Mouse (Mus musculus): ENCODE results near the gene Helz2. TPM values are rescaled to one million over a fixed set of nuclear protein-coding genes. Genes with fewer than 3 reads are reported as not detected.

The Helz2 gene
- 1 to 10 TPM; 1.7 to 3.6 TPM for total RNA-seq (2021)

GRCm38 (mm10) chr2:181241602-181242313, at the start of gene Helz2:
Helz2 (minus strand) TSS chr2:181242027.
- no peak for DNase-seq (ENCODE audit: low spot score in 2 of 2)
- intact Hi-C loops (cut with DNase I) = no loop called here

- DNase-seq (ENCODE audit: low spot score in 2 of 2) = no peak
- intact Hi-C loops (cut with DNase I) = no loop called here
These were observed 49.1 kb upstream of the Helz2 start for GRCm38 (mm10) chr2:181290937-181291336.

GRCm38 (mm10) chr2:181288691-181289090, 46.9 kb upstream of the Helz2 start:
- intact Hi-C loops (cut with DNase I) = no loop called here

GRCm38 (mm10) chr2:181287958-181288350, 46.1 kb upstream of the Helz2 start, which contains the start of gene Gmeb2:
Gmeb2 (minus strand) TSS chr2:181288035.
- intact Hi-C loops (cut with DNase I) = loop anchor here (2.0 kb wide), 1 partner anchor 101 kb away; the partner anchor contains the start of gene Ppdpf
- DNase-seq (ENCODE audit: low spot score in 2 of 2) = peak; percentile 92

More at GRCm38 (mm10) chr2:181288691-181289090, 46.9 kb upstream of the Helz2 start:
- no peak for DNase-seq (ENCODE audit: low spot score in 2 of 2)

GRCm38 (mm10) chr2:181287338-181287957, 45.6 kb upstream of the Helz2 start:
- DNase-seq (ENCODE audit: low spot score in 2 of 2) = peak; percentile 80 to 87
- intact Hi-C loops (cut with DNase I) = loop anchor here (2.0 kb wide), 1 partner anchor 101 kb away; the partner anchor contains the start of gene Ppdpf

GRCm38 (mm10) chr2:181286629-181287337, 45.0 kb upstream of the Helz2 start:
- no peak for DNase-seq (ENCODE audit: low spot score in 2 of 2)

GRCm38 (mm10) chr2:181279968-181280367, 38.1 kb upstream of the Helz2 start:
- intact Hi-C loops (cut with DNase I) = no loop called here
- DNase-seq (ENCODE audit: low spot score in 2 of 2) = no peak

More at GRCm38 (mm10) chr2:181286629-181287337, 45.0 kb upstream of the Helz2 start:
- intact Hi-C loops (cut with DNase I) = loop anchor here (2.0 kb wide), 1 partner anchor 100 kb away; the partner anchor contains the start of gene Ppdpf

GRCm38 (mm10) chr2:181277866-181278265, 36.0 kb upstream of the Helz2 start:
- no peak for DNase-seq (ENCODE audit: low spot score in 2 of 2)
- intact Hi-C loops (cut with DNase I) = no loop called here

GRCm38 (mm10) chr2:181276766-181277165, 34.9 kb upstream of the Helz2 start:
- DNase-seq (ENCODE audit: low spot score in 2 of 2) = no peak
- intact Hi-C loops (cut with DNase I) = no loop called here

GRCm38 (mm10) chr2:181274639-181275038, 32.8 kb upstream of the Helz2 start:
- no peak for DNase-seq (ENCODE audit: low spot score in 2 of 2)
- intact Hi-C loops (cut with DNase I) = no loop called here

GRCm38 (mm10) chr2:181273829-181274228, 32.0 kb upstream of the Helz2 start:
- intact Hi-C loops (cut with DNase I) = no loop called here
- DNase-seq (ENCODE audit: low spot score in 2 of 2) = no peak

- no peak for DNase-seq (ENCODE audit: low spot score in 2 of 2)
- intact Hi-C loops (cut with DNase I) = no loop called here
These were observed 30.3 kb upstream of the Helz2 start for GRCm38 (mm10) chr2:181272092-181272491.

GRCm38 (mm10) chr2:181266839-181267238, 25.0 kb upstream of the Helz2 start:
- DNase-seq (ENCODE audit: low spot score in 2 of 2) = no peak
- intact Hi-C loops (cut with DNase I) = no loop called here

- no peak for DNase-seq (ENCODE audit: low spot score in 2 of 2)
- intact Hi-C loops (cut with DNase I) = no loop called here
These were observed 11.4 kb upstream of the Helz2 start for GRCm38 (mm10) chr2:181253248-181253647.

- intact Hi-C loops (cut with DNase I) = no loop called here
These were observed 10.0 kb upstream of the Helz2 start for GRCm38 (mm10) chr2:181251841-181252240.

GRCm38 (mm10) chr2:181249217-181249616, 7.4 kb upstream of the Helz2 start:
- intact Hi-C loops (cut with DNase I) = no loop called here

More at GRCm38 (mm10) chr2:181251841-181252240, 10.0 kb upstream of the Helz2 start:
- DNase-seq (ENCODE audit: low spot score in 2 of 2) = no peak

GRCm38 (mm10) chr2:181245031-181245430, 3.2 kb upstream of the Helz2 start:
- DNase-seq (ENCODE audit: low spot score in 2 of 2) = no peak
- intact Hi-C loops (cut with DNase I) = no loop called here

More at GRCm38 (mm10) chr2:181249217-181249616, 7.4 kb upstream of the Helz2 start:
- DNase-seq (ENCODE audit: low spot score in 2 of 2) = no peak

- no peak for DNase-seq (ENCODE audit: low spot score in 2 of 2)
- intact Hi-C loops (cut with DNase I) = no loop called here
These were observed 2.0 kb upstream of the Helz2 start for GRCm38 (mm10) chr2:181243706-181244394.

GRCm38 (mm10) chr2:181242314-181242665, 463 bp upstream of the Helz2 start:
- intact Hi-C loops (cut with DNase I) = no loop called here
- no peak for DNase-seq (ENCODE audit: low spot score in 2 of 2)
